Mouse (Mus musculus) E14TG2a.4 (cell line): ENCODE measurements at regions not wholly inside any gene's neighbourhood (a gene's known extent, or its start where the extent isn't known, plus 50 kb on each side); places are given as distances from the start of the nearest gene placed in this dataset.

ENCODE experiments used
- H3K27me3 ChIP-seq: 2 replicates; pipeline ENCODE4 v1.6.1; 2014; ENCODE audit warnings: low read length, control low read depth; ENCODE audit not compliant: insufficient read depth
- H3K36me3 ChIP-seq: 2 replicates; pipeline ENCODE4 v1.6.1; 2014; ENCODE audit warnings: low read length, control low read depth; ENCODE audit not compliant: insufficient read depth
- H3K4me1 ChIP-seq: replicated peaks from 2 replicates; pipeline ENCODE4 v1.6.1; 2014; ENCODE audit warnings: low read depth, low read length, control low read depth
- H3K4me3 ChIP-seq: replicated peaks from 2 replicates; pipeline ENCODE4 v1.5.1; 2014; ENCODE audit warnings: mild to moderate bottlenecking, low read length
- H3K9me3 ChIP-seq: 2 replicates; pipeline ENCODE4 v1.6.1; 2014; ENCODE audit warnings: low read length, control low read depth
- CTCF ChIP-seq: conservative IDR thresholded peaks from 2 replicates; pipeline ENCODE4 v1.5.1; 2014; ENCODE audit warnings: low read length
- NANOG ChIP-seq: IDR thresholded peaks from 2 replicates; pipeline ENCODE4 v1.6.1; 2014; ENCODE audit warnings: borderline replicate concordance, low read length, mixed read lengths
- POU5F1 ChIP-seq: IDR thresholded peaks from 2 replicates; pipeline ENCODE4 v1.6.1; 2014; ENCODE audit warnings: low read length, borderline replicate concordance

DNA sequence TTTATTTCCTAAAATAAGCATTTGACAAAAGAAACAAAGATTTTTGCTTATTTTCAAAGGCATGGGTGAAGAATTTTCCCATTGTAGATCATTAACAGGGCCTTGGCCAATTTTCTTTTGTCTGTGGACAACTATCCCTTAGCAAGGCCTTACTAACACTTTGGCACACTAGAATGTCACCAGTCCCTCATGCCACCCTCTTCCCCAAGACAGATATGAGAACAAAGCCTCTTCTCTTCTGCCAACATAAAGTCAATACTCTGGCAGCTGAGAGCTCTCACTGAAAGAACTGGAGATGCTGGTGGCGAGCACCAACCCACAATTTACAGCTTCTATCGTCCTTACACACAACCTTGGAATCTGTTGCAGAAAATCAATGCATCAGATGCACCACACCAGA, 215.1 kb upstream of the Tmeff2 start:
- no peaks in the 10 kb centered on the region for H3K4me1 ChIP-seq
- no peaks in the 10 kb centered on the region for H3K36me3 ChIP-seq
- H3K4me3 ChIP-seq = no peak overlapping the region
- no peaks in the 10 kb centered on the region for H3K27me3 ChIP-seq
- no peak for TF ChIP-seq POU5F1
- TF ChIP-seq CTCF = no peak
- no peak for TF ChIP-seq NANOG
- H3K9me3 ChIP-seq = no peaks in the 10 kb centered on the region

DNA sequence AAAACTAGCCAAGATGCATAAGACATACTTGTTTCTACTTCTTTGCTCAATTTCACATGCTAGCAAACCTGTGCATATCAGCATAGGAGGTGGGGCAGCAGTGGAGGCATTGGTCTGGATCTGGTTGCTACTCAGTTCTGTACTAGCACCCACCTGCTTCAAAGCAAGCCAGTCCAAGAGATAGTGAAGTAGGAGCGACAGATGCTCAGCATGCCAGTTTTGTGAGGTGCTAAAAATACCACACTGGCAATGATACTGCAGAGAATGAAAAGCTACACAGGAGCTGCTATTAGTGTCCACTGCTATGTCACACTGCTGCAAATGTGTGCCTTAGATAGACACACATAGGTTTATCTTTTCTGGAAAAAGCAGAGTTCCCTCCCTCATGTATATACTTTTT, 203.5 kb upstream of the Tmeff2 start:
- Histone ChIP-seq H3K36me3 (no peaks in the 10 kb centered on the region), H3K4me3 (no peak overlapping the region), H3K4me1 (no peaks in the 10 kb centered on the region), H3K27me3 (no peaks in the 10 kb centered on the region), H3K9me3 (no peaks in the 10 kb centered on the region)
- TF ChIP-seq CTCF (no peak), POU5F1 (no peak), NANOG (no peak)

DNA sequence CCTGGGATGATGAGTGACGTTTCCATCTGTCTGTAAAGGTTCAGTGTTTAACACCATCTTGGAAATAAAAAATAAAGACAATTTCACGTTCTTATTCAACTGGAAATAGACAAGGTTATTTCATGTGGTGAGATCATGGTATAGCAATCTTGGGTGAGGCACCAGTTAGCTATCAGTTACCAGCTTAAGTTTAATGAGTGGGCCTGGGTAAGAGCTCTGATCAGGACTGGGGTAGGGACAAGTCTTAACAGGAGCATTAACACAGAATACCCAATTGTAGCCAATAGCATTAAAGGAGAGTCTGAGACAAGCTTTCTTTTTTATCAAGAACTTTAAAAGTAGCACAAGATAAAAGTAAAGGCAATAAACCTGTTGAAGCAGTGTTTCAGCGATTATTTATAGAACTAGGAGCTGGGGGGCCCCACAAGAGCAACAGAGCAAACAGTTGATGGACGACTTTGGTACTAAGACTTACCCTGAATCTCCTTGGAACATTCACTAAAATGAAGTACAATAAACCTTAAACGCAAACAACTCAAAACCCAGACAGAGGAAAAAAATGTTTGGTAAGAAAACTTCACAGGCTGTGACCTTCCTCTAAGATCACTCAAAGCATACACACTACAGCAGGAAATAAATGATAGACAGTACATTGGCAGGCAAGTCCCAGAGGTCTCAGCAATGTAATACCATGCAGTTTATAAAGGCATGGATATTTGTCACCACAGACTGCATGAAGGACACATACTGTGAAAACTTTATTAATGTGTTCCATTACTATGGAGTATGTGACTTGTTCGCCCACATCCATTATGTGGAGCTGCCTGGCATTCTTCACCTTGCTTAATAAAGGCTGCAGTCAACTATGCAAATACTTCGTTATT, 202.9 kb upstream of the Tmeff2 start:
- TF ChIP-seq CTCF (no peak), NANOG (no peak), POU5F1 (no peak)
- H3K27me3 ChIP-seq = no peaks in the 10 kb centered on the region
- no peaks in the 10 kb centered on the region for H3K36me3 ChIP-seq
- no peak overlapping the region for H3K4me3 ChIP-seq
- no peaks in the 10 kb centered on the region for H3K4me1 ChIP-seq
- H3K9me3 ChIP-seq = no peaks in the 10 kb centered on the region

DNA sequence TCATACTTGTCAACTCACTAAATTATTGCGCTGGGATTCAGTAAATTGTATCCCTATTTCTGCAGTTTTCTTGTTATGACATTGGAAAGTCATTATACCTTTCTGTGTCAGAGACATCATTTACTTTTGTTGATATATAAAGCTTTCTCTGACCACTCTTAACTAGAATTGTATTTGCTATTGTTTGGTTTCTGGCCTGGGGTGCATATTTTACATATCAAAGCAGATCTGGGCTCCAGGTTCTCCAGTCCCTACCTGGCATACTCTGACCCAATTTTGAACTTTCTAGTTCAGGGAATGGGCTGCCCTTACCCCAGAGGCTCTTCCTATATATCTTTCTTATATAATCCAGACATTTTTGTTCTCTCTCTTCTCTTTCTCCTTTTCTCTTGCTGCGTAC, 195.8 kb upstream of the Tmeff2 start:
- H3K9me3 ChIP-seq = peaks cover 2% of the 10 kb centered on the region; the same call in 1 of the 2 replicates
- H3K4me1 ChIP-seq = peaks cover 8% of the 10 kb centered on the region; the same call in 1 of the 2 replicates
- no peak for TF ChIP-seq CTCF
- TF ChIP-seq NANOG = peak; percentile 60
- no peak for TF ChIP-seq POU5F1
- no peak overlapping the region for H3K4me3 ChIP-seq
- no peaks in the 10 kb centered on the region for H3K27me3 ChIP-seq
- H3K36me3 ChIP-seq = no peaks in the 10 kb centered on the region

DNA sequence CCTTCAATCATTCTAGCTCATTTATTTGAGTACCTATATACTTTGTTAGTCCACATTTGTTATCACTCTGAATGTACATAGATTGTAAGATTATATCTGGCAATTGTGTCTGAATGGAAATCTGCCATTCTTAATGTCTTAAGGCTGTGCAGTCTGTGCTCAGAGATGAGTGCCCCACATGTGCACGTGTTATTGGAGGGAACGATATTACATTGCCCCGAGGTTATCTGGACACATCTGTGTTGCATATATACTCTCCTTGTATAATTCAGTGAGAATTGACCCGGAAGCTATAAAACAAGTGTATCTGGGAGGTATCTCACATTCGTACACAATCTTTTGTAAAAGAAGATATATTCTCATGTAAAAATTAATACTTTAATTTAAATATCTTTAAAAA, 155.4 kb upstream of the Tmeff2 start:
- no peaks in the 10 kb centered on the region for H3K27me3 ChIP-seq
- H3K4me3 ChIP-seq = no peak overlapping the region
- H3K9me3 ChIP-seq = no peaks in the 10 kb centered on the region
- no peak for TF ChIP-seq CTCF
- no peak for TF ChIP-seq NANOG
- no peak for TF ChIP-seq POU5F1
- no peaks in the 10 kb centered on the region for H3K36me3 ChIP-seq
- no peaks in the 10 kb centered on the region for H3K4me1 ChIP-seq

DNA sequence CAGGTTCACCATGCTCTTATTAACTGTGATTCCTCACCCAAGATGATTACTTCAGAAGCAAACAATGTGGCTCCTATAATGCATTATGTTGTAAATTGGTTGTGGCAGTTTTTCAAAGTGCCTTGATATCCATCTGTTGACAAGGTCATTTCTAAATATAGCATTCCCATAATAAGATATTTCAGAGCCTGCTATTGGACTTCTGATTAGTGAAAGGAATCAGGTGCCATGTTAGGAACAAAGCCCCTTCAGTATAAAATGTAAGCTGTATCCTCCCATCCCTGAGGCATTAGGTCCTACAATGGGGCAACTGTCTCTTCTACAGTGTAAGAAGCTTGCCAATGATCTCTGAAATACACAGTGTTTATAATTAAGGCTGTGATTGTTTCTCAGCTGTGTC, 130.2 kb upstream of the Tmeff2 start:
- Histone ChIP-seq H3K36me3 (no peaks in the 10 kb centered on the region), H3K4me3 (no peak overlapping the region), H3K4me1 (no peaks in the 10 kb centered on the region), H3K27me3 (no peaks in the 10 kb centered on the region), H3K9me3 (peaks cover 12% of the 10 kb centered on the region)
- no peak for TF ChIP-seq CTCF
- no peak for TF ChIP-seq NANOG
- no peak for TF ChIP-seq POU5F1

DNA sequence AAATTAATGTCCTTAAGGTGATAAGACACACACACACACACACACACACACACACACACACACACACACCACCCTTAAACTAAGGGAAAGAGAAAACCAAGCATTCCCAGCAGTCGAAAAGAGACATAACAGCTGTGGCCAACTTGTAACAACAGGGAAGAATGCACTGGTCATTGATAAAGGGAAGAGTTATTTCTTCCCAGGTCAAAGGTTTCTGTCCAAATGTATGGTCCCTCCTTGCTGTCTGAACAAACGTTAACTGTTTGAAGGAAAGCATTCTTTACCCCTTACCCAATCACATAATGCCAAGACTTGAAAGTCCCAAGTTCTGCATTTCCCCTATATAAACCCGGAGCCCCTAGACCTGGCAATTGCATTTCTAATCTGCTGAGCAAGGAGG, 105.2 kb upstream of the Tmeff2 start:
- Histone ChIP-seq H3K4me1 (no peaks in the 10 kb centered on the region), H3K27me3 (no peaks in the 10 kb centered on the region), H3K4me3 (no peak overlapping the region), H3K36me3 (no peaks in the 10 kb centered on the region), H3K9me3 (no peaks in the 10 kb centered on the region)
- TF ChIP-seq CTCF (no peak), POU5F1 (no peak), NANOG (no peak)

DNA sequence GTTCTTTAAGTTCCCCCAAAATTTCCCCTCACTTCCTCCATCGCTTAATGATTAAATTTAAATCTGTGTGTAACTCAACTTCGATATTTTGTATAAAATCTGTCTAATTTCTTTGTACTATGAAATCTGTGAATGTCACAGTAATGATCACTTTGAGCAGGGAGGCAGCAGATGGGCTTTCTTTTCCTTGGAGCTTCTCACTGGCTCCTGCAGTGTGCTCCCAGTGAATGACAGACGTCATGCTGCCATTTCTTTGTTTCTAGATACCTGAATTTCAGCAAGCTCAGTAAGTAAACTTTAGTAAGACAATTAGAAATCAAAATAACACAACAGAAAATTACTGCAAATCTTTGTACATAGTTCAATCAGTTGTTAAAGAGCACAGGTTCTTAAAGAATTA, 102.3 kb upstream of the Tmeff2 start:
- no peaks in the 10 kb centered on the region for H3K27me3 ChIP-seq
- no peak overlapping the region for H3K4me3 ChIP-seq
- H3K36me3 ChIP-seq = no peaks in the 10 kb centered on the region
- H3K9me3 ChIP-seq = no peaks in the 10 kb centered on the region
- H3K4me1 ChIP-seq = no peaks in the 10 kb centered on the region
- TF ChIP-seq POU5F1 (no peak), CTCF (no peak), NANOG (no peak)
